10 mouse cellular contexts compared by ENCODE assay signal in genomic region chr10:80169651-80170050, GRCm38 (mm10). TPM values are rescaled to one million over a fixed set of nuclear protein-coding genes. Genes with fewer than 3 reads are reported as not detected.
DNase-seq lines count a peak whose midpoint lies in the region; ATAC-seq and TF ChIP-seq lines count a peak whose summit lies in the region.
"Had no signal": no experiment of that assay in that cellular context is flagged by ENCODE, and none has a peak within 500 bp of the region (broad histone marks: within the 10 kb centered on the region; RNA-seq: fewer than 3 reads in every experiment).

No protein-coding gene starts in this region.

- no peak for ATAC-seq in cerebellum, adult (ENCODE audit: insufficient number of reproducible peaks, low FRiP score, low TSS enrichment)
- ATAC-seq in hindbrain, embryonic 15.5 days (ENCODE audit: low FRiP score, low read depth) = no peak
- ATAC-seq: lung, postnatal 0 days had no signal

- DNase-seq in cerebellum, adult 9-10 months = peak; percentile 53
- no peak for DNase-seq in layer of hippocampus, adult 2 months (ENCODE audit: low spot score in 2 of 2)
- DNase-seq in layer of hippocampus, postnatal 25 days (ENCODE audit: extremely low spot score in 1 of 2, low spot score in 1 of 2) = no peak
- no peak for DNase-seq in left cerebral cortex, postnatal 36 days (ENCODE audit: low spot score in 2 of 2)
- no peak for DNase-seq in adrenal gland, postnatal 10 days
- DNase-seq: right cerebral cortex, adult 18-20 months had no signal

- H3K9me3 ChIP-seq in E14TG2a.4 (ENCODE audit: low read length) = no peaks in the 10 kb centered on the region
- H3K9me3 ChIP-seq in hindbrain, embryonic 15.5 days = no peaks in the 10 kb centered on the region

- peaks cover 80% of the 10 kb centered on the region for H3K4me1 ChIP-seq in E14TG2a.4 (replicated peaks; ENCODE audit: low read depth, low read length)
- peaks cover 64% of the 10 kb centered on the region for H3K4me1 ChIP-seq in hindbrain, embryonic 15.5 days (replicated peaks)

- no peak overlapping the region for H3K4me3 ChIP-seq in layer of hippocampus, adult 2 months
- H3K4me3 ChIP-seq in E14TG2a.4 (replicated peaks; ENCODE audit: low read length) = peak overlapping the region; percentile 83
- no peak overlapping the region for H3K4me3 ChIP-seq in hindbrain, embryonic 15.5 days

- no peak overlapping the region; the same call in 1 of the 2 replicates for H3K9ac ChIP-seq in hindbrain, embryonic 15.5 days

- no peaks in the 10 kb centered on the region for H3K27me3 ChIP-seq in E14TG2a.4 (ENCODE audit: insufficient read depth, low read length)
- H3K27me3 ChIP-seq in hindbrain, embryonic 15.5 days = no peaks in the 10 kb centered on the region

- WGBS in hindbrain, embryonic 15.5 days = 93% methylated on average over 7 of the region's 7 CpGs

- no peak for TF ChIP-seq CTCF in layer of hippocampus, adult 2 months (conservative IDR thresholded peaks at IDR 0.05)
- no peak for TF ChIP-seq CTCF in E14TG2a.4 (conservative IDR thresholded peaks at IDR 0.05; ENCODE audit: low read length)

- H3K27ac ChIP-seq in layer of hippocampus, adult 2 months = 0 out of 2 replicates have a peak overlapping the region, but pooled peaks have one; percentile 92
- no peak overlapping the region for H3K27ac ChIP-seq in hindbrain, embryonic 15.5 days (replicated peaks)

- intact Hi-C loops in left cerebral cortex, postnatal 36 days (cut with DNase I) = no loop called here

- H3K36me3 ChIP-seq in E14TG2a.4 (ENCODE audit: insufficient read depth, low read length) = peaks cover 46% of the 10 kb centered on the region
- H3K36me3 ChIP-seq in hindbrain, embryonic 15.5 days = peaks cover 25% of the 10 kb centered on the region

- peak overlapping the region; percentile 67; the same call in 1 of the 2 replicates for H3K4me2 ChIP-seq in hindbrain, embryonic 15.5 days

RNA-seq across cellular contexts. Expression of gene 1600002K03Rik, which starts 3.1 kb away (rescaled TPM):
- 1 to 10 TPM; 7.0 to 7.4 TPM for total RNA-seq in layer of hippocampus, adult 2 months (2021)
- 1 to 10 TPM; 5.8 to 6.2 TPM for total RNA-seq in layer of hippocampus, postnatal 25 days (2021)
- 10.1 and 12.7 TPM in 2 replicates for polyA plus RNA-seq in hindbrain, embryonic 15.5 days (2015; fragmentation: Nextera tagmentation; extraction: Ambion mirVana)
- 1 to 10 TPM; 7.5 to 7.6 TPM for total RNA-seq in left cerebral cortex, postnatal 36 days (2021)
- total RNA-seq in adrenal gland, postnatal 10 days (2021) = 1 to 10 TPM; 6.4 to 7.7 TPM

RNA-seq across cellular contexts. Expression of gene Cirbp, which starts 3.9 kb away (rescaled TPM):
- total RNA-seq in layer of hippocampus, adult 2 months (2021) = 100 to 1,000 TPM in 1 of 2 experiments, 10 to 100 TPM in 1; 88.3 to 103 TPM
- 10 to 100 TPM; 69.5 to 97.5 TPM for total RNA-seq in layer of hippocampus, postnatal 25 days (2021)
- 295 and 319 TPM in 2 replicates for polyA plus RNA-seq in hindbrain, embryonic 15.5 days (2015; fragmentation: Nextera tagmentation; extraction: Ambion mirVana)
- total RNA-seq in left cerebral cortex, postnatal 36 days (2021) = 10 to 100 TPM; 94.7 to 96.7 TPM
- total RNA-seq in adrenal gland, postnatal 10 days (2021) = 100 to 1,000 TPM; 102 to 168 TPM

RNA-seq across cellular contexts. Expression of gene Efna2, which starts 9.6 kb away (rescaled TPM):
- 1 to 10 TPM; 7.1 to 9.7 TPM for total RNA-seq in layer of hippocampus, adult 2 months (2021)
- 10 to 100 TPM; 11.9 to 12.7 TPM for total RNA-seq in layer of hippocampus, postnatal 25 days (2021)
- polyA plus RNA-seq in hindbrain, embryonic 15.5 days (2015; fragmentation: Nextera tagmentation; extraction: Ambion mirVana) = 29.1 and 33.6 TPM in 2 replicates
- 1 to 10 TPM; 8.9 to 9.0 TPM for total RNA-seq in left cerebral cortex, postnatal 36 days (2021)
- 1 to 10 TPM; 3.3 to 4.5 TPM for total RNA-seq in adrenal gland, postnatal 10 days (2021)

RNA-seq across cellular contexts. Expression of gene Midn, which starts 21.6 kb away (rescaled TPM):
- 10 to 100 TPM; 53.1 to 54.5 TPM for total RNA-seq in layer of hippocampus, adult 2 months (2021)
- 10 to 100 TPM; 61.4 to 82.4 TPM for total RNA-seq in layer of hippocampus, postnatal 25 days (2021)
- polyA plus RNA-seq in hindbrain, embryonic 15.5 days (2015; fragmentation: Nextera tagmentation; extraction: Ambion mirVana) = 22.6 and 26.0 TPM in 2 replicates
- total RNA-seq in left cerebral cortex, postnatal 36 days (2021) = 10 to 100 TPM; 76.2 to 78.8 TPM
- total RNA-seq in adrenal gland, postnatal 10 days (2021) = 100 to 1,000 TPM; 106 to 127 TPM

RNA-seq across cellular contexts. Expression of gene Cbarp, which starts 29.0 kb away (rescaled TPM):
- 100 to 1,000 TPM; 331 to 341 TPM for total RNA-seq in layer of hippocampus, adult 2 months (2021)
- total RNA-seq in layer of hippocampus, postnatal 25 days (2021) = 100 to 1,000 TPM; 399 to 401 TPM
- polyA plus RNA-seq in hindbrain, embryonic 15.5 days (2015; fragmentation: Nextera tagmentation; extraction: Ambion mirVana) = 61.4 and 71.3 TPM in 2 replicates
- 100 to 1,000 TPM; 431 to 463 TPM for total RNA-seq in left cerebral cortex, postnatal 36 days (2021)
- total RNA-seq in adrenal gland, postnatal 10 days (2021) = 10 to 100 TPM; 41.6 to 65.6 TPM
